Mouse (Mus musculus) MEL (cell line): ENCODE measurements around the gene 1700020D05Rik.
A peak's percentile ranks its signal among the peaks of the same experiment; 100 is the strongest.

ENCODE experiments used
- CTCF ChIP-seq, 3 experiments: IDR thresholded peaks in 2 of 3; conservative IDR thresholded peaks in 1 of 3; 2 replicates each; pipeline ENCODE4 v1.5.1; 2011 to 2012; ENCODE audit warnings: low read length in 3 of 3, low read depth in 2 of 3, mild to moderate bottlenecking in 2 of 3, improper control_type of control experiment in 1 of 3, inconsistent platforms in 1 of 3, mixed read lengths in 1 of 3, moderate library complexity in 1 of 3; ENCODE audit not compliant: control insufficient read depth in 1 of 3, insufficient read depth in 1 of 3, poor library complexity in 1 of 3, severe bottlenecking in 1 of 3
- ELF1 ChIP-seq: IDR thresholded peaks from 2 replicates; pipeline ENCODE4 v1.6.1; 2014; ENCODE audit warnings: low read depth, mild to moderate bottlenecking, inconsistent platforms, low read length, improper control_type of control experiment, moderate library complexity
- GABPA ChIP-seq: IDR thresholded peaks from 2 replicates; pipeline ENCODE4 v1.6.1; 2012; ENCODE audit warnings: low read depth, mild to moderate bottlenecking, inconsistent platforms, low read length, improper control_type of control experiment, moderate library complexity
- GATA1 ChIP-seq: IDR thresholded peaks from 2 replicates; pipeline ENCODE4 v1.6.1; 2011; ENCODE audit warnings: low read depth, low read length, improper control_type of control experiment
- MAX ChIP-seq: IDR thresholded peaks from 2 replicates; pipeline ENCODE4 v1.6.1; 2011; ENCODE audit warnings: low read length, improper control_type of control experiment
- MAZ ChIP-seq: IDR thresholded peaks from 2 replicates; pipeline ENCODE4 v1.6.1; 2012; ENCODE audit warnings: low read depth, mild to moderate bottlenecking, inconsistent platforms, low read length, improper control_type of control experiment
- POLR2A ChIP-seq, 2 experiments: IDR thresholded peaks; 2 replicates each; pipeline ENCODE4 v1.6.1; 2011 to 2012; ENCODE audit warnings: low read length in 2 of 2, mild to moderate bottlenecking in 2 of 2, control low read depth in 1 of 2, improper control_type of control experiment in 1 of 2, low read depth in 1 of 2, moderate library complexity in 1 of 2; ENCODE audit not compliant: control insufficient read depth in 1 of 2, insufficient read depth in 1 of 2, poor library complexity in 1 of 2
- RAD21 ChIP-seq: IDR thresholded peaks from 2 replicates; pipeline ENCODE4 v1.6.1; 2011; ENCODE audit warnings: mild to moderate bottlenecking, low read depth, low read length, improper control_type of control experiment
- RCOR1 ChIP-seq: IDR thresholded peaks from 2 replicates; pipeline ENCODE4 v1.6.1; 2012; ENCODE audit warnings: low read depth, mild to moderate bottlenecking, inconsistent platforms, low read length, improper control_type of control experiment
- TCF12 ChIP-seq: IDR thresholded peaks from 2 replicates; pipeline ENCODE4 v1.6.1; 2014; ENCODE audit warnings: low read depth, mild to moderate bottlenecking, inconsistent platforms, low read length, improper control_type of control experiment, moderate library complexity
- ZKSCAN1 ChIP-seq: IDR thresholded peaks from 2 replicates; pipeline ENCODE4 v1.6.1; 2012; ENCODE audit warnings: low read depth, mild to moderate bottlenecking, inconsistent platforms, low read length, improper control_type of control experiment, moderate library complexity
- ZNF384 ChIP-seq: IDR thresholded peaks from 2 replicates; pipeline ENCODE4 v1.6.1; 2012; ENCODE audit warnings: low read depth, mild to moderate bottlenecking, inconsistent platforms, low read length, improper control_type of control experiment

GRCm38 (mm10) chr19:5463791-5464562 is 39.6 kb downstream of the 1700020D05Rik start:
- peak; percentile 77 to 93 (median 90) for TF ChIP-seq CTCF (IDR thresholded peaks at IDR 0.05 in 2 of 3, conservative IDR thresholded peaks at IDR 0.05 in 1 of 3; ENCODE audit: control insufficient read depth in 1 of 3, insufficient read depth in 1 of 3, low read depth in 2 of 3, low read length in 3 of 3, poor library complexity in 1 of 3, severe bottlenecking in 1 of 3)
- TF ChIP-seq RCOR1 = no peak
- TF ChIP-seq GABPA = no peak
- no peak for TF ChIP-seq MAZ
- no peak for TF ChIP-seq ZKSCAN1
- no peak for TF ChIP-seq ELF1
- no peak for TF ChIP-seq GATA1
- no peak for TF ChIP-seq MAX
- TF ChIP-seq POLR2A (IDR thresholded peaks at IDR 0.05; ENCODE audit: control insufficient read depth in 1 of 2, insufficient read depth in 1 of 2, low read depth in 1 of 2, low read length in 2 of 2, poor library complexity in 1 of 2) = no peak
- TF ChIP-seq ZNF384 = no peak
- TF ChIP-seq RAD21 = peak; percentile 49
- TF ChIP-seq TCF12 = no peak
